Mouse (Mus musculus) embryonic fibroblast, embryonic 13.5 days (primary cell): ENCODE data around the gene Krt72.

Experiments
- CTCF ChIP-seq: IDR thresholded peaks from 2 replicates; pipeline ENCODE4 v1.5.1; 2011; ENCODE audit warnings: mild to moderate bottlenecking, control low read depth, low read length, moderate library complexity, borderline replicate concordance; ENCODE audit not compliant: insufficient read depth
- POLR2A ChIP-seq: IDR thresholded peaks from 2 replicates; pipeline ENCODE4 v1.6.1; 2011; ENCODE audit warnings: low read depth, mild to moderate bottlenecking, control low read depth, low read length, moderate library complexity

- TF ChIP-seq POLR2A = no peak
- no peak for TF ChIP-seq CTCF
Measured at GRCm38 (mm10) chr15:101786360-101786759, at the start of gene Krt72.
